Comparison of ENCODE assay signal across 24 mouse cellular contexts in genomic region chr2:180124192-180124591, GRCm38 (mm10). TPM values are rescaled to one million over a fixed set of nuclear protein-coding genes. Genes with fewer than 3 reads are reported as not detected.
A peak's percentile ranks its signal among the peaks of the same experiment; 100 is the strongest.
DNase-seq lines count a peak whose midpoint lies in the region; ATAC-seq and TF ChIP-seq lines count a peak whose summit lies in the region.
"Had no signal": no experiment of that assay in that cellular context is flagged by ENCODE, and none has a peak within 500 bp of the region (broad histone marks: within the 10 kb centered on the region; RNA-seq: fewer than 3 reads in every experiment).

No protein-coding gene starts in this region.

- peaks cover 4% of the 10 kb centered on the region; the same call in 1 of the 2 replicates for H3K36me3 ChIP-seq in hindbrain, postnatal 0 days (ENCODE audit: insufficient read depth, low read length)
- H3K36me3 ChIP-seq in hindbrain, embryonic 14.5 days (replicated peaks; ENCODE audit: control insufficient read depth, insufficient read depth), result peaks cover 5% of the 10 kb centered on the region; the same call in 1 of the 2 replicates
- peaks cover 2% of the 10 kb centered on the region; the same call in 1 of the 2 replicates for H3K36me3 ChIP-seq in midbrain, embryonic 11.5 days (ENCODE audit: control insufficient read depth, insufficient read depth, low read length)
- H3K36me3 ChIP-seq in midbrain, embryonic 16.5 days (ENCODE audit: control insufficient read depth, insufficient read depth, low read length), result no peaks in the 10 kb centered on the region
- H3K36me3 ChIP-seq in ES-E14 (ENCODE audit: control insufficient read depth, insufficient read depth, low read length, poor library complexity, severe bottlenecking), result no peaks in the 10 kb centered on the region
- H3K36me3 ChIP-seq in splenic B cell, adult 2 months (ENCODE audit: control insufficient read depth, insufficient read depth, low read length, poor library complexity, severe bottlenecking), result no peaks in the 10 kb centered on the region; the same call in 1 of the 2 replicates

- H3K4me1 ChIP-seq in hindbrain, postnatal 0 days (ENCODE audit: insufficient read depth, low read length), result peaks cover 23% of the 10 kb centered on the region
- peaks cover 16% of the 10 kb centered on the region for H3K4me1 ChIP-seq in hindbrain, embryonic 14.5 days (replicated peaks; ENCODE audit: control insufficient read depth, insufficient read depth, low read length)
- peaks cover 19% of the 10 kb centered on the region for H3K4me1 ChIP-seq in midbrain, embryonic 11.5 days (ENCODE audit: control insufficient read depth, insufficient read depth, low read length)
- H3K4me1 ChIP-seq in midbrain, embryonic 16.5 days (ENCODE audit: control insufficient read depth, insufficient read depth, low read length), result peaks cover 14% of the 10 kb centered on the region
- H3K4me1 ChIP-seq in ES-E14 (ENCODE audit: control insufficient read depth in 2 of 2, insufficient read depth in 2 of 2, low read length in 2 of 2, poor library complexity in 1 of 2), result peaks cover 0 to 6% of the 10 kb centered on the region in 2 experiments; a peak in 1 of 4 replicates

- TF ChIP-seq CTCF in hindbrain, postnatal 0 days (IDR thresholded peaks at IDR 0.05; ENCODE audit: low read depth), result peak; percentile 37

- ATAC-seq in hindbrain, postnatal 0 days, result no peak
- no peak for ATAC-seq in hindbrain, embryonic 14.5 days (ENCODE audit: low FRiP score)
- ATAC-seq in midbrain, embryonic 11.5 days (ENCODE audit: low FRiP score), result no peak
- no peak for ATAC-seq in midbrain, embryonic 16.5 days
- no peak for ATAC-seq in frontal cortex, adult (ENCODE audit: low TSS enrichment)
- ATAC-seq: forebrain, embryonic 16.5 days; hindbrain, embryonic 16.5 days had no signal

- no peak overlapping the region for H3K4me2 ChIP-seq in hindbrain, postnatal 0 days (ENCODE audit: low read depth, low read length)
- H3K4me2 ChIP-seq in hindbrain, embryonic 14.5 days (replicated peaks), result no peak overlapping the region
- H3K4me2 ChIP-seq in midbrain, embryonic 11.5 days, result no peak overlapping the region
- no peak overlapping the region for H3K4me2 ChIP-seq in midbrain, embryonic 16.5 days (ENCODE audit: low read length)
- H3K4me2 ChIP-seq: limb, embryonic 13.5 days; neural tube, embryonic 12.5 days had no signal

- DNase-seq in hindbrain, postnatal 0 days (ENCODE audit: low spot score), result no peak
- DNase-seq in hindbrain, embryonic 14.5 days (ENCODE audit: low spot score), result no peak
- peak; percentile 56 for DNase-seq in midbrain, embryonic 11.5 days (ENCODE audit: low spot score, missing footprints)
- DNase-seq in ES-E14 (ENCODE audit: low read depth, low spot score), result no peak
- DNase-seq in splenic B cell, adult 2 months (ENCODE audit: low read depth, low spot score), result peak; percentile 34
- DNase-seq in ovary, postnatal 14 days (ENCODE audit: low spot score), result no peak
- DNase-seq: adrenal gland, postnatal 36 days; cerebellum, adult 11-12 months; embryo, embryonic 11 days; heart, postnatal 4 days; kidney, adult 9 months; kidney, postnatal 4 days had no signal

- in situ Hi-C loops in ES-E14 (cut with MboI; ENCODE audit: low sequenced_read_pairs in 2 of 2, unreplicated experiment in 2 of 2), result no loop called here

- 79% methylated on average over 2 of the region's 2 CpGs for WGBS in hindbrain, postnatal 0 days
- 87% methylated on average over 2 of the region's 2 CpGs for WGBS in hindbrain, embryonic 14.5 days
- WGBS in midbrain, embryonic 11.5 days, result 87% methylated on average over 2 of the region's 2 CpGs
- 94% methylated on average over 2 of the region's 2 CpGs for WGBS in midbrain, embryonic 16.5 days

- H3K9me3 ChIP-seq in hindbrain, postnatal 0 days (ENCODE audit: low read length), result no peaks in the 10 kb centered on the region
- H3K9me3 ChIP-seq in hindbrain, embryonic 14.5 days (ENCODE audit: control insufficient read depth, low read length), result no peaks in the 10 kb centered on the region
- H3K9me3 ChIP-seq in midbrain, embryonic 11.5 days (ENCODE audit: control insufficient read depth, low read length), result no peaks in the 10 kb centered on the region; the same call in 1 of the 2 replicates
- no peaks in the 10 kb centered on the region for H3K9me3 ChIP-seq in midbrain, embryonic 16.5 days (replicated peaks; ENCODE audit: control insufficient read depth, low read length, poor library complexity, severe bottlenecking)
- no peaks in the 10 kb centered on the region for H3K9me3 ChIP-seq in ES-E14 (ENCODE audit: control insufficient read depth, insufficient read depth, low read depth, low read length)
- H3K9me3 ChIP-seq: limb, embryonic 13.5 days had no signal

- no peak overlapping the region for H3K9ac ChIP-seq in hindbrain, postnatal 0 days (replicated peaks; ENCODE audit: low read length)
- no peak overlapping the region for H3K9ac ChIP-seq in hindbrain, embryonic 14.5 days
- no peak overlapping the region for H3K9ac ChIP-seq in midbrain, embryonic 11.5 days (ENCODE audit: low read length)
- no peak overlapping the region for H3K9ac ChIP-seq in midbrain, embryonic 16.5 days (ENCODE audit: low read depth, low read length)
- no peak overlapping the region for H3K9ac ChIP-seq in ES-E14 (ENCODE audit: insufficient read depth, low read depth, low read length, poor library complexity, severe bottlenecking)
- H3K9ac ChIP-seq: limb, embryonic 13.5 days; neural tube, embryonic 12.5 days had no signal

- H3K4me3 ChIP-seq in hindbrain, postnatal 0 days (ENCODE audit: low read length), result no peak overlapping the region
- no peak overlapping the region for H3K4me3 ChIP-seq in hindbrain, embryonic 14.5 days (replicated peaks; ENCODE audit: low read length)
- H3K4me3 ChIP-seq in midbrain, embryonic 11.5 days (ENCODE audit: low read depth, low read length), result no peak overlapping the region
- H3K4me3 ChIP-seq in midbrain, embryonic 16.5 days (ENCODE audit: low read depth, low read length), result no peak overlapping the region
- no peak overlapping the region for H3K4me3 ChIP-seq in ES-E14 (ENCODE audit: insufficient read depth in 1 of 2, low read depth in 1 of 2, low read length in 2 of 2, poor library complexity in 1 of 2, severe bottlenecking in 1 of 2)
- H3K4me3 ChIP-seq: limb, embryonic 13.5 days; neural tube, embryonic 12.5 days had no signal

- H3K27ac ChIP-seq in hindbrain, postnatal 0 days, result no peak overlapping the region
- H3K27ac ChIP-seq in hindbrain, embryonic 14.5 days, result no peak overlapping the region
- H3K27ac ChIP-seq in midbrain, embryonic 11.5 days (ENCODE audit: low read depth, low read length), result no peak overlapping the region
- no peak overlapping the region for H3K27ac ChIP-seq in midbrain, embryonic 16.5 days (ENCODE audit: low read length)
- H3K27ac ChIP-seq in ES-E14 (ENCODE audit: insufficient read depth, low read depth, low read length, poor library complexity, severe bottlenecking), result no peak overlapping the region
- H3K27ac ChIP-seq: limb, embryonic 13.5 days; neural tube, embryonic 12.5 days had no signal

- no peaks in the 10 kb centered on the region for H3K27me3 ChIP-seq in hindbrain, postnatal 0 days (ENCODE audit: insufficient read depth, low read length)
- no peaks in the 10 kb centered on the region for H3K27me3 ChIP-seq in hindbrain, embryonic 14.5 days (ENCODE audit: control insufficient read depth, insufficient read depth, low read length)
- no peaks in the 10 kb centered on the region for H3K27me3 ChIP-seq in midbrain, embryonic 11.5 days (ENCODE audit: control insufficient read depth, insufficient read depth, low read length)
- H3K27me3 ChIP-seq in midbrain, embryonic 16.5 days (ENCODE audit: control insufficient read depth, insufficient read depth, low read depth, low read length), result no peaks in the 10 kb centered on the region
- no peaks in the 10 kb centered on the region for H3K27me3 ChIP-seq in splenic B cell, adult 2 months (ENCODE audit: control insufficient read depth, insufficient read depth, low read length, poor library complexity, severe bottlenecking)
- H3K27me3 ChIP-seq: limb, embryonic 13.5 days; neural tube, embryonic 12.5 days had no signal

TF ChIP-seq in ES-E14, 5 proteins besides CTCF, POLR2A, EP300 and RAD21 (continues in another document):
- no peak for TF ChIP-seq HCFC1 (IDR thresholded peaks at IDR 0.05; ENCODE audit: borderline replicate concordance, insufficient read depth, low read length)
- no peak for TF ChIP-seq CHD2 (IDR thresholded peaks at IDR 0.05; ENCODE audit: low read depth, low read length)

RNA-seq across cellular contexts. Expression of gene Osbpl2, which starts 5.1 kb away (rescaled TPM):
- total RNA-seq in hindbrain, postnatal 0 days (2014; rRNA removed), result 39.2 and 44.0 TPM in 2 replicates
- polyA plus RNA-seq in hindbrain, postnatal 0 days (2015; fragmentation: Nextera tagmentation; extraction: Ambion mirVana), result 56.0 and 57.9 TPM in 2 replicates
- 73.1 and 79.2 TPM in 2 replicates for polyA plus RNA-seq in hindbrain, embryonic 14.5 days (2014; fragmentation: Nextera tagmentation; extraction: Ambion mirVana)
- 43.3 and 46.3 TPM in 2 replicates for polyA plus RNA-seq in midbrain, embryonic 11.5 days (2014; fragmentation: Nextera tagmentation; extraction: Ambion mirVana)
- 75.5 and 76.1 TPM in 2 replicates for polyA plus RNA-seq in midbrain, embryonic 16.5 days (2015; fragmentation: Nextera tagmentation; extraction: Ambion mirVana)
- 12.2 and 12.3 TPM in 2 replicates for total RNA-seq in ES-E14 (2012; rRNA removed)

RNA-seq across cellular contexts. Expression of gene Hrh3, which starts 19.9 kb away (rescaled TPM):
- total RNA-seq in hindbrain, postnatal 0 days (2014; rRNA removed), result 5.9 and 11.4 TPM in 2 replicates
- polyA plus RNA-seq in hindbrain, postnatal 0 days (2015; fragmentation: Nextera tagmentation; extraction: Ambion mirVana), result 3.4 and 3.6 TPM in 2 replicates
- polyA plus RNA-seq in hindbrain, embryonic 14.5 days (2014; fragmentation: Nextera tagmentation; extraction: Ambion mirVana), result 1.4 and 1.7 TPM in 2 replicates
- polyA plus RNA-seq in midbrain, embryonic 11.5 days (2014; fragmentation: Nextera tagmentation; extraction: Ambion mirVana), result 3.0 and 3.2 TPM in 2 replicates
- 3.3 TPM in 2 replicates for polyA plus RNA-seq in midbrain, embryonic 16.5 days (2015; fragmentation: Nextera tagmentation; extraction: Ambion mirVana)
- 0.49 and 1.1 TPM in 2 replicates for total RNA-seq in ES-E14 (2012; rRNA removed)
- total RNA-seq: gastrocnemius, adult 18-20 months; granulocyte monocyte progenitor cell, adult 5-6 weeks; heart, postnatal 4 days; megakaryocyte-erythroid progenitor cell, adult 5-6 weeks; monocyte, adult 5-6 weeks had no signal
- polyA plus RNA-seq: heart, embryonic 14.5 days; limb, embryonic 13.5 days; liver, embryonic 16.5 days had no signal

RNA-seq across cellular contexts. Expression of gene Adrm1, which starts 47.1 kb away (rescaled TPM):
- total RNA-seq in hindbrain, postnatal 0 days (2014; rRNA removed), result 107 and 119 TPM in 2 replicates
- 207 and 210 TPM in 2 replicates for polyA plus RNA-seq in hindbrain, postnatal 0 days (2015; fragmentation: Nextera tagmentation; extraction: Ambion mirVana)
- 148 and 149 TPM in 2 replicates for polyA plus RNA-seq in hindbrain, embryonic 14.5 days (2014; fragmentation: Nextera tagmentation; extraction: Ambion mirVana)
- 170 and 171 TPM in 2 replicates for polyA plus RNA-seq in midbrain, embryonic 11.5 days (2014; fragmentation: Nextera tagmentation; extraction: Ambion mirVana)
- polyA plus RNA-seq in midbrain, embryonic 16.5 days (2015; fragmentation: Nextera tagmentation; extraction: Ambion mirVana), result 201 and 206 TPM in 2 replicates
- total RNA-seq in ES-E14 (2012; rRNA removed), result 169 and 196 TPM in 2 replicates

RNA-seq across cellular contexts. Expression of gene Mtg2, which starts 53.8 kb away (rescaled TPM):
- total RNA-seq in hindbrain, postnatal 0 days (2014; rRNA removed), result 17.2 and 17.3 TPM in 2 replicates
- 23.3 and 23.9 TPM in 2 replicates for polyA plus RNA-seq in hindbrain, postnatal 0 days (2015; fragmentation: Nextera tagmentation; extraction: Ambion mirVana)
- 29.4 and 30.2 TPM in 2 replicates for polyA plus RNA-seq in hindbrain, embryonic 14.5 days (2014; fragmentation: Nextera tagmentation; extraction: Ambion mirVana)
- 29.8 and 30.3 TPM in 2 replicates for polyA plus RNA-seq in midbrain, embryonic 11.5 days (2014; fragmentation: Nextera tagmentation; extraction: Ambion mirVana)
- polyA plus RNA-seq in midbrain, embryonic 16.5 days (2015; fragmentation: Nextera tagmentation; extraction: Ambion mirVana), result 34.9 and 35.7 TPM in 2 replicates
- 33.9 and 35.3 TPM in 2 replicates for total RNA-seq in ES-E14 (2012; rRNA removed)

Comparison
In these comparisons a context has a peak if more than half of its experiments do, and no peak if none do; other contexts are left out.
1. DNase-seq: peak in midbrain, embryonic 11.5 days (single experiment) and splenic B cell, adult 2 months (single experiment); none in hindbrain, postnatal 0 days (single experiment), hindbrain, embryonic 14.5 days (single experiment), ES-E14 (single experiment) and ovary, postnatal 14 days (single experiment).